In the genomic region with DNA sequence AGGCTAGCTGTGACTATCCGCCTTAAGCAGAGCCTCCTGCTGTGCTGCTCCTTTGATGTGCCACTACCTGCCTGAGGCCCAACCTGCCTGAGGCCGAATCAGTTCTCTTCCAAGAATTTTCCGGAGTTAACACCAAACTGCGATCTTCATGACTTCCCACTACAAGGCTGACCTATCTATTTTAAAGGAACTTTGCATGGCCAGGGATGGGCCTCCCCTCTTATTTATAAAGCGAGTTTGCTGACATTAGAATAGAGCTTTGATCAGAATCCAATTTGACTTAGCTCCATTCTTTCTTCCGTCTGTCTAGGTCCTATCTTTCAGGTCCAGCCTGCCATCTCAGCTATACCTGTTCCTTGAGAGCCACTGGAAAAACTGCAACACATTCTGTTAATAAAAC, we compare ENCODE assay signal across 23 mouse cellular contexts.
DNase-seq lines count a peak whose midpoint lies in the region; ATAC-seq and TF ChIP-seq lines count a peak whose summit lies in the region.
"Had no signal": no experiment of that assay in that cellular context is flagged by ENCODE, and none has a peak within 500 bp of the region (broad histone marks: within the 10 kb centered on the region; RNA-seq: fewer than 3 reads in every experiment).

No protein-coding gene starts in this region.

- H3K4me2 ChIP-seq in embryonic facial prominence, embryonic 11.5 days (ENCODE audit: low read depth, low read length): no peak overlapping the region
- H3K4me2 ChIP-seq in kidney, postnatal 0 days (ENCODE audit: low read length): no peak overlapping the region
- no peak overlapping the region for H3K4me2 ChIP-seq in kidney, embryonic 14.5 days (replicated peaks; ENCODE audit: low read depth, low read length)
- H3K4me2 ChIP-seq: embryonic facial prominence, embryonic 15.5 days; heart, embryonic 11.5 days; limb, embryonic 15.5 days; liver, embryonic 15.5 days; midbrain, embryonic 12.5 days; neural tube, embryonic 13.5 days; stomach, embryonic 15.5 days had no signal

- no peak overlapping the region for H3K4me3 ChIP-seq in embryonic facial prominence, embryonic 11.5 days (ENCODE audit: low read depth, low read length)
- no peak overlapping the region for H3K4me3 ChIP-seq in embryonic facial prominence, embryonic 10.5 days
- H3K4me3 ChIP-seq in kidney, postnatal 0 days (replicated peaks; ENCODE audit: low read depth, low read length): no peak overlapping the region
- H3K4me3 ChIP-seq in kidney, embryonic 14.5 days (ENCODE audit: low read length): no peak overlapping the region
- H3K4me3 ChIP-seq: embryonic facial prominence, embryonic 15.5 days; limb, embryonic 15.5 days; liver, embryonic 15.5 days; midbrain, embryonic 12.5 days; neural tube, embryonic 13.5 days; stomach, embryonic 15.5 days had no signal

- H3K27ac ChIP-seq in embryonic facial prominence, embryonic 11.5 days (replicated peaks; ENCODE audit: low read depth, low read length): no peak overlapping the region
- H3K27ac ChIP-seq in embryonic facial prominence, embryonic 10.5 days (replicated peaks): no peak overlapping the region
- no peak overlapping the region for H3K27ac ChIP-seq in kidney, postnatal 0 days
- no peak overlapping the region for H3K27ac ChIP-seq in kidney, embryonic 14.5 days (ENCODE audit: low read depth, low read length)
- H3K27ac ChIP-seq: embryonic facial prominence, embryonic 15.5 days; limb, embryonic 15.5 days; liver, embryonic 15.5 days; macrophage; midbrain, embryonic 12.5 days; neural tube, embryonic 13.5 days; stomach, embryonic 15.5 days had no signal

- no peaks in the 10 kb centered on the region for H3K9me3 ChIP-seq in embryonic facial prominence, embryonic 11.5 days (replicated peaks; ENCODE audit: control insufficient read depth, low read length)
- no peaks in the 10 kb centered on the region for H3K9me3 ChIP-seq in embryonic facial prominence, embryonic 10.5 days
- no peaks in the 10 kb centered on the region for H3K9me3 ChIP-seq in kidney, postnatal 0 days (replicated peaks; ENCODE audit: low read length)
- no peaks in the 10 kb centered on the region for H3K9me3 ChIP-seq in kidney, embryonic 14.5 days (ENCODE audit: control insufficient read depth, low read length)
- H3K9me3 ChIP-seq: embryonic facial prominence, embryonic 15.5 days; limb, embryonic 15.5 days; liver, embryonic 15.5 days; midbrain, embryonic 12.5 days; neural tube, embryonic 13.5 days; stomach, embryonic 15.5 days had no signal

- H3K4me1 ChIP-seq in embryonic facial prominence, embryonic 11.5 days (ENCODE audit: control insufficient read depth, insufficient read depth, low read length): no peaks in the 10 kb centered on the region
- H3K4me1 ChIP-seq in embryonic facial prominence, embryonic 10.5 days: no peaks in the 10 kb centered on the region
- no peaks in the 10 kb centered on the region for H3K4me1 ChIP-seq in kidney, postnatal 0 days (replicated peaks; ENCODE audit: insufficient read depth, low read length)
- H3K4me1 ChIP-seq in kidney, embryonic 14.5 days (ENCODE audit: control insufficient read depth, insufficient read depth, low read length): no peaks in the 10 kb centered on the region
- H3K4me1 ChIP-seq: embryonic facial prominence, embryonic 15.5 days; limb, embryonic 15.5 days; liver, embryonic 15.5 days; midbrain, embryonic 12.5 days; neural tube, embryonic 13.5 days; stomach, embryonic 15.5 days had no signal

- ATAC-seq in embryonic facial prominence, embryonic 11.5 days (replicated peaks; ENCODE audit: insufficient number of reproducible peaks, low FRiP score, low TSS enrichment, low read depth): no peak
- ATAC-seq in kidney, postnatal 0 days (replicated peaks; ENCODE audit: low FRiP score, low read depth): no peak
- no peak for ATAC-seq in kidney, embryonic 14.5 days (ENCODE audit: low FRiP score, low TSS enrichment)
- ATAC-seq: hindbrain, embryonic 16.5 days had no signal

- WGBS in embryonic facial prominence, embryonic 11.5 days: 80% methylated on average over 6 of the region's 6 CpGs
- WGBS in embryonic facial prominence, embryonic 10.5 days: 82% methylated on average over 6 of the region's 6 CpGs
- whole genome bisulfite sequencing in kidney, postnatal 0 days: 78% methylated on average over 6 of the region's 6 CpGs
- 75% methylated on average over 6 of the region's 6 CpGs for WGBS in kidney, embryonic 14.5 days

- no peak overlapping the region for H3K9ac ChIP-seq in embryonic facial prominence, embryonic 11.5 days (replicated peaks; ENCODE audit: low read length)
- H3K9ac ChIP-seq in kidney, postnatal 0 days (ENCODE audit: low read depth, low read length): no peak overlapping the region
- H3K9ac ChIP-seq in kidney, embryonic 14.5 days (ENCODE audit: low read depth, low read length): no peak overlapping the region
- H3K9ac ChIP-seq: embryonic facial prominence, embryonic 15.5 days; limb, embryonic 15.5 days; liver, embryonic 15.5 days; midbrain, embryonic 12.5 days; neural tube, embryonic 13.5 days; stomach, embryonic 15.5 days had no signal

- H3K36me3 ChIP-seq in embryonic facial prominence, embryonic 11.5 days (replicated peaks; ENCODE audit: control insufficient read depth, insufficient read depth, low read depth, low read length): no peaks in the 10 kb centered on the region
- H3K36me3 ChIP-seq in embryonic facial prominence, embryonic 10.5 days (replicated peaks): no peaks in the 10 kb centered on the region
- no peaks in the 10 kb centered on the region for H3K36me3 ChIP-seq in kidney, postnatal 0 days (ENCODE audit: insufficient read depth, low read length)
- H3K36me3 ChIP-seq in kidney, embryonic 14.5 days (ENCODE audit: control insufficient read depth, insufficient read depth, low read length): no peaks in the 10 kb centered on the region
- H3K36me3 ChIP-seq: embryonic facial prominence, embryonic 15.5 days; limb, embryonic 15.5 days; liver, embryonic 15.5 days; midbrain, embryonic 12.5 days; neural tube, embryonic 13.5 days; stomach, embryonic 15.5 days had no signal

- DNase-seq in embryonic facial prominence, embryonic 11.5 days (ENCODE audit: low spot score): peak; percentile 2
- DNase-seq in embryonic facial prominence, embryonic 10.5 days (ENCODE audit: low spot score): no peak
- DNase-seq in kidney, postnatal 0 days (ENCODE audit: low spot score): peak; percentile 12
- peak; percentile 10 for DNase-seq in R1 (ENCODE audit: low read depth, low spot score)
- peak; percentile 21 for DNase-seq in mesoderm, embryonic 11.5 days (ENCODE audit: low read depth, low spot score)
- no peak for DNase-seq in cerebellum, postnatal 25 days
- DNase-seq in thymus, postnatal 10 days (ENCODE audit: low spot score in 2 of 2): no peak
- DNase-seq: adrenal gland, postnatal 36 days; cerebellum, adult 11 months; cerebellum, adult 9-11 months; kidney, adult 11 months; left cerebral cortex, postnatal 4 days; thymus, postnatal 36 days had no signal

- no peaks in the 10 kb centered on the region for H3K27me3 ChIP-seq in embryonic facial prominence, embryonic 11.5 days (ENCODE audit: control insufficient read depth, insufficient read depth, low read length)
- H3K27me3 ChIP-seq in embryonic facial prominence, embryonic 10.5 days (replicated peaks; ENCODE audit: low read depth, poor library complexity, severe bottlenecking): no peaks in the 10 kb centered on the region
- H3K27me3 ChIP-seq in kidney, postnatal 0 days (ENCODE audit: insufficient read depth, low read length): no peaks in the 10 kb centered on the region
- no peaks in the 10 kb centered on the region for H3K27me3 ChIP-seq in kidney, embryonic 14.5 days (ENCODE audit: control insufficient read depth, insufficient read depth, low read length)
- H3K27me3 ChIP-seq: embryonic facial prominence, embryonic 15.5 days; limb, embryonic 15.5 days; liver, embryonic 15.5 days; midbrain, embryonic 12.5 days; neural tube, embryonic 13.5 days; stomach, embryonic 15.5 days had no signal

- no peak for TF ChIP-seq CTCF in kidney, postnatal 0 days (IDR thresholded peaks at IDR 0.05; ENCODE audit: low read depth)

Comparison
In these comparisons a context has a peak if more than half of its experiments do, and no peak if none do; other contexts are left out.
1. DNase-seq: peak in embryonic facial prominence, embryonic 11.5 days (single experiment), kidney, postnatal 0 days (single experiment), R1 (single experiment) and mesoderm, embryonic 11.5 days (single experiment); none in embryonic facial prominence, embryonic 10.5 days (single experiment), cerebellum, postnatal 25 days (0 of 2) and thymus, postnatal 10 days (0 of 2).